Mouse (Mus musculus) hindbrain, embryonic 14.5 days (tissue): ENCODE measurements at regions not wholly inside any gene's neighbourhood (a gene's known extent, or its start where the extent isn't known, plus 50 kb on each side); places are given as distances from the start of the nearest gene placed in this dataset.
A peak's percentile ranks its signal among the peaks of the same experiment; 100 is the strongest.

Experiments used
- ATAC-seq: fragments of 200-750 bp; cut with Nextera tagmentation; 2 replicates; pipeline ENCODE4 v1.8.0; 2017; ENCODE audit warnings: moderate number of reproducible peaks, mild to moderate bottlenecking, moderate TSS enrichment, moderate library complexity; ENCODE audit not compliant: low FRiP score
- DNase-seq: peaks from one replicate; pipeline ENCODE4 v3.0.0-alpha.2; 2015; ENCODE audit warnings: low spot score
- H3K27ac ChIP-seq: fragments of 300-500 bp; sonication (generic); 2 replicates; pipeline ENCODE4 v1.5.1; 2014; ENCODE audit warnings: mild to moderate bottlenecking, moderate library complexity
- H3K27me3 ChIP-seq: fragments of 300-500 bp; sonication (generic); 2 replicates; pipeline ENCODE4 v1.6.1; 2014; ENCODE audit warnings: mild to moderate bottlenecking, low read length, mixed read lengths; ENCODE audit not compliant: control insufficient read depth, insufficient read depth
- H3K36me3 ChIP-seq: fragments of 300-500 bp; sonication (generic); replicated peaks from 2 replicates; pipeline ENCODE4 v1.6.1; 2014; ENCODE audit not compliant: control insufficient read depth, insufficient read depth
- H3K4me1 ChIP-seq: fragments of 300-500 bp; sonication (generic); replicated peaks from 2 replicates; pipeline ENCODE4 v1.6.1; 2014; ENCODE audit warnings: antibody characterized with exemption, low read length, mixed read lengths; ENCODE audit not compliant: control insufficient read depth, insufficient read depth
- H3K4me2 ChIP-seq: fragments of 300-500 bp; sonication (generic); replicated peaks from 2 replicates; pipeline ENCODE4 v1.6.1; 2014; ENCODE audit warnings: mild to moderate bottlenecking, moderate library complexity
- H3K4me3 ChIP-seq: fragments of 300-500 bp; sonication (generic); replicated peaks from 2 replicates; pipeline ENCODE4 v1.5.1; 2014; ENCODE audit warnings: mild to moderate bottlenecking, low read length
- H3K9ac ChIP-seq: fragments of 300-500 bp; sonication (generic); 2 replicates; pipeline ENCODE4 v1.6.1; 2014
- H3K9me3 ChIP-seq: fragments of 300-500 bp; sonication (generic); 2 replicates; pipeline ENCODE4 v1.6.1; 2016; ENCODE audit warnings: low read length; ENCODE audit not compliant: control insufficient read depth
- WGBS: fragments of 180-500 bp; shearing (Covaris S2); extraction: QIAGEN DNeasy Blood & Tissue Kit; methylation state at CpG from one replicate; pipeline ENCODE4 v1.1.7; 2014; 5-methylcytosine and 5-hydroxymethylcytosine counted together

GRCm38 (mm10) chr2:166216512-166216865, 61.0 kb upstream of the Sulf2 start:
- Histone ChIP-seq H3K9me3 (0 out of 2 replicates have a peak, but pooled peaks cover 2% of the 10 kb centered on the region), H3K27ac (no peak overlapping the region), H3K4me3 (no peak overlapping the region), H3K4me1 (peaks cover 18% of the 10 kb centered on the region), H3K9ac (no peak overlapping the region), H3K4me2 (no peak overlapping the region), H3K36me3 (no peaks in the 10 kb centered on the region), H3K27me3 (peaks cover 41% of the 10 kb centered on the region)
- 47% methylated on average over 11 of the region's 11 CpGs for WGBS
- ATAC-seq (no peak), DNase-seq (no peak)

DNA sequence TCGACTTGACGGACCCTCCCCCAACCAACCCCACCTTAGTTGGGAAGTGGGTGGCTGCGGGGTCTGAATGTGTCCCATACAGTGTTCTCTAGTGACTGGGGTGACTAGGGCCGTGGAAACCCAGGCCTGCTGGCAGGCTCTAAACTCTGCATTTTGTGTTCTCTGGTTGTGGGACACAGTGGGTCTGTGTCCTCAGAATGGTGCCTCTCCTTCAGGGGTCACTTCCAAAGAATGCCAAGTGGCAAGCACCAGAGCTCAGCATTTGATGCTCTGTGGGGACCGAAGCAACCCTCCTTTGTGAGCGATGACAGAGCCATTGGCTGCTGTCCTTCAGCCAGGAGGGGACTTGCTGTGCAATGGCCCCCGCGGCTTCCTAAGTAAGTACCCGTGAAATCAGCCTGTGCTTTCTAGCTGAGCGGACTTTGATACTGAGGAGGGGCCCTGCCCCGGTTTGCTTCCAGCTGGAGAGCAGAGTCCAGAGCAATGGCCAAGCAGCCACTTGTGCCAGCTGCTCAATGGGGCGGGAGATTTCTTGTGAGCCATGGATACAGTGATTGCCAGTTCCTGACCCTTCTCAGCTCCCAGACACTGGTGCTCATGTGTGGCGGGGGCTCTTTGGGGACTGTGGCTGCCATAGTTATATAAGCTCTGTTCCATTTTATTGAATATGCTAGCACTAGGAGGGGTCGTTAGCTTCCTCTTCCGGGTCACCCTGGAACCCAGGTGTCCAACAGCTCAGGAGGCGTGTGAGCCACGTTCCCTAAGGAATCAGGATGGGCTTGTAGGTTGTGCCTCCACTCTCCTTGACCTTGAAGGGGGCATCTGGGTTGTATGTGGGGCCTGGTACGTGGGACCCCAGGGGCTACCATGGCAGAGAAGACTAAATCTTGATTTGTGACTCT, 60.4 kb upstream of the Sulf2 start:
- peaks cover 18% of the 10 kb centered on the region for H3K4me1 ChIP-seq
- H3K27ac ChIP-seq = no peak overlapping the region
- peaks cover 41% of the 10 kb centered on the region for H3K27me3 ChIP-seq
- 0 out of 2 replicates have a peak, but pooled peaks cover 4% of the 10 kb centered on the region for H3K9me3 ChIP-seq
- no peak overlapping the region for H3K4me2 ChIP-seq
- peak; percentile 84 for ATAC-seq
- H3K4me3 ChIP-seq = no peak overlapping the region
- H3K36me3 ChIP-seq = no peaks in the 10 kb centered on the region
- peak; percentile 70 for DNase-seq
- H3K9ac ChIP-seq = no peak overlapping the region
- 21% methylated on average over 18 of the region's 18 CpGs for WGBS

DNA sequence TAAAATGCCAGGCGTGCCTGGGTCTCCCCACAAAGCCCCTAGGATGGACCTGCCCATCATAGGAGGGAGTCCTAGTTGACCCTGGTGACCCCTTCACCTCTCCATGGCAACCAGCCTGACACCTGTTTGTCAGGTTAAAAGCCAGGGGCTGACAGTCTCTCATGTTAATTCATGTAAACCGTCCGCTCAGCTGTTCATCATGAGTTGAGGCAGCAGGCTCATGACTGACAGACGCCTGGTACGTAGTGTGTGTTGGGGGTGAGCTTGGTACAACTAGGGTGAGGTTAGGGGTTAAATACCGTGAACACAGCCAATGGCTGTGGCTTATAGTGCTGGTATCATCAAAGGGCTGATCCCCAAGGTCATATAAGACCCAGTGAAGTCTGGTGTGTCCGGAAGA, 59.7 kb upstream of the Sulf2 start:
- Histone ChIP-seq H3K9me3 (0 out of 2 replicates have a peak, but pooled peaks cover 4% of the 10 kb centered on the region), H3K4me1 (peaks cover 18% of the 10 kb centered on the region), H3K4me2 (no peak overlapping the region), H3K27ac (no peak overlapping the region), H3K36me3 (no peaks in the 10 kb centered on the region), H3K4me3 (no peak overlapping the region), H3K27me3 (peaks cover 41% of the 10 kb centered on the region), H3K9ac (no peak overlapping the region)
- no peak for DNase-seq
- no peak for ATAC-seq
- 24% methylated on average over 7 of the region's 7 CpGs for WGBS

DNA sequence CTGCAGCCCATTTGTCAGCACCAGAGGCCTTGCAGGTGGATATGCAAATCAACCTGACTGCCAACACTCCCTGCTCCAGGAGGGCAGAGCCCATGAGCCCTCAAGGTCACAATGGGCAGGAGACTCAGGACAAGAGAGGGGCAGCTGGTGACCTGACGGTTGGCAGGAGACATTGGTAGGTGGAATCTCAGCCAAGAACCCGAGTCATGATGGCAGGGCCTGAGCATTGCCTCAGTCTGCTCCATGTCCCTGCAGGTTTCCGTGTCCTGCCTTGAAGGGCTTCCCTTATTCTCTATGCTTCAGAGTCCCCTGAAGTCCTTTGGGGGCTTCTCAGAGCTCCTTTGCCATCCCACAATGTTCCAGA, 51.7 kb upstream of the Sulf2 start:
- no peak for ATAC-seq
- Histone ChIP-seq H3K4me2 (no peak overlapping the region), H3K9me3 (0 out of 2 replicates have a peak, but pooled peaks cover 4% of the 10 kb centered on the region), H3K4me1 (peaks cover 15% of the 10 kb centered on the region; the same call in 1 of the 2 replicates), H3K9ac (no peak overlapping the region), H3K27me3 (peaks cover 7% of the 10 kb centered on the region; the same call in 1 of the 2 replicates), H3K27ac (no peak overlapping the region), H3K36me3 (no peaks in the 10 kb centered on the region), H3K4me3 (no peak overlapping the region)
- 66% methylated on average over 3 of the region's 3 CpGs for WGBS
- no peak for DNase-seq

DNA sequence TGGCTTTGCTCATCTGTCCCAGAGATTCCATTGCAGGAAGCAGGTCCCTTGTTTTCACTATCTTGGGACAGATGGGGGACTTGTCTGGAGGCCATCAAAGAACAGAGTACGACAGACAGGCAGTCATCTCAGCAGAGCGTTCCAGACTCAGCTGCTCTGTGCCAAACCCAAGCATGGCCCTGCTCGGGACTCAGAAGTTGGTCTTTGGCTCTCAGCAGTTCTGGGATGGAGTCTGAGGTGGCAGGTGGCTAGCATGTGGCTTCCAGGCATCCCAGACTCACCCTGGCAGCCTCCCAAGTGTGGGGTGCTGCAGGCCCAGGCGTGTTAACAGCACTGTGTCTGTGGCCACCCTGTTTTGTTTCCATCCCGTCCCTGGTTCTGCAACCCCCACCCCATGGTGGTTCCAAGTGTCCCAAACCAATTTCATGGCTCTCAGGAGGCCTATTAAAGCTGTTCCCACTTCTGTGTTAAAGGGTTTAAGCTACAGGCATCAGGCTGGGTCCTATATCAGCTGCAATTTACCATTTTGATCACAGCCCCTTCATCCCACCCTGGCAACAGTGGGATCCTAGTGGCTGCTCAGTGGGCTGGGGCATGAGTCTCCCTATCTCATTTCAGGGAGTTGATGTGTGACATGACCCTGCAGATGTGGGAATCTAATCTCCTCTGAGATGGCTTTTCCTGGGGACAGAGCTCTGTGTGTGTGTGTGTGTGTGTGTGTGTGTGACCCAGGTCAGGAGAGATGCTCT, 51.1 kb upstream of the Sulf2 start:
- 0 out of 2 replicates have a peak, but pooled peaks cover 2% of the 10 kb centered on the region for H3K9me3 ChIP-seq
- H3K4me1 ChIP-seq = peaks cover 15% of the 10 kb centered on the region; the same call in 1 of the 2 replicates
- H3K27ac ChIP-seq = no peak overlapping the region
- 44% methylated on average over 5 of the region's 5 CpGs for WGBS
- no peaks in the 10 kb centered on the region for H3K36me3 ChIP-seq
- H3K27me3 ChIP-seq = peaks cover 4% of the 10 kb centered on the region; the same call in 1 of the 2 replicates
- DNase-seq (no peak), ATAC-seq (0 out of 2 replicates have a peak, but pooled peaks have one; percentile 11)
- H3K4me2 ChIP-seq = no peak overlapping the region
- no peak overlapping the region for H3K4me3 ChIP-seq
- H3K9ac ChIP-seq = no peak overlapping the region
